Mouse (Mus musculus): ENCODE results near the gene Gm14327.
"Not testable (repeated sequence)": the region's sequence is repeated elsewhere in the genome, so short reads cannot be mapped to it uniquely, and the experiment has no call there.

Gene Gm14327

DNA sequence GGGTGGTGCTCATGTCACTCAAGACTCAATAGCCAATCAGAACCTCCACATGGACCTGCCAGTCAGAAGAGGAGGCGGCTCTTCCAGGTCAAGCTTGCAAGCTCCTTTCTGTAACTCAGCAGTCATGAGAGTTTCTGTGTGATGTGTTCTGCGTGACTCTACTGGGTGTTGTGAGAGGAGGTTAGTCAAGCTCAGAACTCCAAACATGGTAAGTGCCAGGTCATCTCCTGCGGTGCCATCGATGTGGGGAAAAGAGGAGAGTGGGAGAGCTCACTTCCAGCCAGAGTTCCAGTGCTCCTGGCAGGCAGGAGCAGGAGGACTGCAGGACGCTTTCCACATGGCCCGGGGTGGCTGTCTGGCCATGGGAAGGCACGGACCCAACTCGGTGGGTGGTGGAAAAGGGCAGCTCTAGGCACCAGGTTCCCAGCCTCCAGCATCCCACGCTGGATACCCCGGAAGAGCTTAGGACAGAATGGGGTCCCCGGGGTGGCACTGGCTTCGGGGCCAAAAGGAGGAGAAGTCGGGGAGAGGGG, at the start of gene Gm14327:
Gene Gm14327, plus strand, starts transcription at position 51 of the 533 bp plus-strand sequence.
- DNase-seq (ENCODE audit: extremely low read depth, insufficient read length, low spot score), result peak; percentile 56

DNA sequence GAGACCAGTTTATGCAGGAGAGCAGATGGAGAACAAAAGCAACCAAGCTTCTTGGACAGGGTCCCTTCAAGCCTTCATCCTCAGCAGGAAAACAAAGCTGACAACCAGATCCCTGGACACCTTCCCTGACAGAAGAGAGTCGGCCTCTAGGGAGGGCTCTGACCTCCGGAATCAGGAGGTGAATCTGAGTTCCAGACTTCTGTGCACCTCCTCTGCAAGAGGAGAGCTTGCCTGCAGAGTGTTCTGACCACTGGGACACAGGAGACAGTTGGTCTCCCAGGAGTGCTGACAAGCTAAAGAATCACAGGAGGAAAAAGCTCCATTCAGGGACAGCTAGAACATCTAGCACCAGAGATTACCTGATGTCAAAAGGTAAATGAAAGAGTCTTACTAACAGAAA, 34.6 kb upstream of the Gm14327 start:
- not testable (repeated sequence) for DNase-seq (ENCODE audit: extremely low read depth, insufficient read length, low spot score)

DNA sequence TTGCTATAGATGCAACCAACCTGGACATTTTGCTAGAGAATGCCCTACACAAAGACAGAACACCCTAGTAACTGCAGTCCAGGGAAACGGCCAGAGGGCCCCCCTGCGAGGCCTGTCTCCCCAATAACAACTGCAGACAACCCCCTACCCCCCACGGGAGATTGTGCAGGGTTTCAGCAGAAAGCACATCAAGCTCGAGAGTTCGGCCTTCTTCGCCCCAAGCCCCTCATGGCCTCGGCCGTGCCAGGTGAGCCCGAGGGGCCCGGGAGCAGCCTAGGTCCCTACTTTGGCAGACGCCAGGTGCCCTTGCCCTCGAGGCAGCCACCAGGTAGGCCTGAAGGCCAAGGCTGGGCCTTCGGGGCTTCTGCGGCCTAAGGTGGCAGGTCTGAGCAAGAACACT, 9.2 kb upstream of the Gm14327 start:
- DNase-seq (ENCODE audit: extremely low read depth, insufficient read length, low spot score), result not testable (repeated sequence)

DNA sequence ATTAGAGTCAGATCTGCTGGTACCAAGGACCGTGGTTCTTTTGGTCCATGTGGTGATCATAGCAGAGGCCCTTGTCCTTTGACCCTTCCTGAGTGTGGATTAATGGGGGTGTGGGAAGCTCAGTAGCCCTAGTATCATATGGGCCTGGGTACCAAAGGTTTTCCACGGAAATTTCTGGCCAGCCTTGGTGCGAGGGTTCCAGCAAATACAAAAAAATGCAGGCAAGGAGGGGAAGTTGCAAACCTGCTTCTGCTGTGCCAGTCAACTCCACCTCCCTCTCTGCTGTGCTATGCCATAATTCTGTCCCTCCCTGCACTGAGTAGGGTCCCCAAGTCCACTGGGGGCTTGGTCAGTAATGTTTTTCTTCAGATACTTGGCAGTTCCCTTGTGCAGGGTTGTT, 1.3 kb downstream of the Gm14327 start:
- DNase-seq (ENCODE audit: extremely low read depth, insufficient read length, low spot score), result not testable (repeated sequence)

DNA sequence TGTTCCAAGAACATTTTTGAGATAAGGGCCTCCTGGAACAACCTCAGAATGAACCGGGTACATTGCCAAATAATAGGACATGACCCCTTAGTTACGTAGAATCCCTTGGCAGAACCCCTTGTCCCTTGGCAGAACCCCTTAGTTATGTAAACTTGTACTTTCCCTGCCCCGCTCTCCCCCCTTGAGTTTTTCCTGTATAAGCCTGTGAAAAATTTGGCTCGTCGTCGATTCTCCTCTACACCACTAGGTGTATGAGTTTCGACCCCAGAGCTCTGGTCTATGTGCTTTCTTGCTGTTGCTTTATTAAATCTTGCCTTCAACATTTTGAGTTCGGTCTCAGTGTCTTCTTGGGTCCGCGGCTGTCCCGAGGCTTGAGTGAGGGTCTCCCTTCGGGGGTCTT, 6.4 kb downstream of the Gm14327 start:
- not testable (repeated sequence) for DNase-seq (ENCODE audit: extremely low read depth, insufficient read length, low spot score)

DNA sequence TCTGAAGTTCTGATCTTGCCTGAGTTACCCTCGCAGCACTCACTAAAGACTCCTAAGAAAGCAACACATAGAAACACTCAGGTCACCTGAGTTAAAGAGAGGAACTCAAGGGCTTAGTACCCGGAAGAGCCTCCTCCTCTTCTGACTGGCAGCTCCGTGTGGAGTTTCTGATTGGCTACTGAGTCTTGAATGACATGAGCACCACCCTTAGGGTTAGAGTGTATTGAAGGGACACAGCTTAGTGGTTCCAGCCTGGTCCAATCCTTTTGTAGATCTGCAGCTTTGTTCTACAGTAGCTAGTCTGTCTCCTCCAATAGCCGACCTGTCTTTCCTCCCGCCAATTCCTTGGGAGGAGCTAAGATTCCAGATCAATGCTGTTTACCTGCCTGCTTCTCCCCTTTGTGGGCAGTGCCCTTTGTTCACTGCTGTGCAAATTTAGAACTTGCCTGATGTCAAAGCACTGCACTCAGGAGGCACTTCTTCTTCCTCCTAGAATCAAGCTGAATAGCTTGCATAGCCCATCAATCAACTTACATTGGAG, 28.7 kb downstream of the Gm14327 start, which contains the start of gene Zfp972:
Gene Zfp972, minus strand, starts transcription at position 51 of the 541 bp plus-strand sequence.
- peak; percentile 25 for DNase-seq (ENCODE audit: extremely low read depth, insufficient read length, low spot score)
